Mouse (Mus musculus) olfactory bulb, adult 2 months (tissue): Measurements from ENCODE around the gene Cldn22. TPM values are rescaled to one million over a fixed set of nuclear protein-coding genes. Genes with fewer than 3 reads are reported as not detected.

Experiments
- H3K27ac ChIP-seq: fragments of 200-500 bp; 2 replicates; pipeline ENCODE4 v1.5.1; 2012; ENCODE audit warnings: low read depth, low read length; ENCODE audit not compliant: insufficient read depth
- H3K4me1 ChIP-seq: fragments of 200-500 bp; 2 replicates; pipeline ENCODE4 v1.6.1; 2012; ENCODE audit warnings: low read length; ENCODE audit not compliant: control insufficient read depth, insufficient read depth
- H3K4me3 ChIP-seq: fragments of 200-500 bp; 2 replicates; pipeline ENCODE4 v1.5.1; 2012; ENCODE audit warnings: mild to moderate bottlenecking, low read depth, low read length, moderate library complexity; ENCODE audit not compliant: insufficient read depth
- CTCF ChIP-seq: fragments of 200-500 bp; IDR thresholded peaks from 2 replicates; pipeline ENCODE4 v1.5.1; 2012; ENCODE audit warnings: low read depth, mild to moderate bottlenecking, low read length, moderate library complexity; ENCODE audit not compliant: insufficient read depth
- POLR2A ChIP-seq: fragments of 200-500 bp; IDR thresholded peaks from 2 replicates; pipeline ENCODE4 v1.6.1; 2012; ENCODE audit warnings: mild to moderate bottlenecking, low read depth, low read length, moderate library complexity; ENCODE audit not compliant: insufficient read depth
- WGBS: fragments of 180-500 bp; shearing (Covaris S2); methylation state at CpG from one replicate; pipeline ENCODE4 v1.1.7; 2018; 5-methylcytosine and 5-hydroxymethylcytosine counted together
- polyA plus RNA-seq: library from polyadenylated mRNA; stranded (reverse); fragments of >200 nt; gene quantifications from 2 replicates; pipeline ENCODE4 v1.2.4, GENCODE M21; 2012; ENCODE audit warnings: low replicate concordance; ENCODE audit not compliant: missing spikeins, insufficient read depth, insufficient read length

Gene Cldn22
- polyA plus RNA-seq, 1 experiment: not detected

GRCm38 (mm10) chr8:47823777-47824176 lies 505 bp upstream of the Cldn22 start:
- TF ChIP-seq CTCF (no peak), POLR2A (no peak)
- no peak overlapping the region for H3K4me3 ChIP-seq
- H3K27ac ChIP-seq: no peak overlapping the region
- peaks cover 5% of the 10 kb centered on the region; the same call in 1 of the 2 replicates for H3K4me1 ChIP-seq
- 44% methylated on average over 10 of the region's 10 CpGs for WGBS

DNA sequence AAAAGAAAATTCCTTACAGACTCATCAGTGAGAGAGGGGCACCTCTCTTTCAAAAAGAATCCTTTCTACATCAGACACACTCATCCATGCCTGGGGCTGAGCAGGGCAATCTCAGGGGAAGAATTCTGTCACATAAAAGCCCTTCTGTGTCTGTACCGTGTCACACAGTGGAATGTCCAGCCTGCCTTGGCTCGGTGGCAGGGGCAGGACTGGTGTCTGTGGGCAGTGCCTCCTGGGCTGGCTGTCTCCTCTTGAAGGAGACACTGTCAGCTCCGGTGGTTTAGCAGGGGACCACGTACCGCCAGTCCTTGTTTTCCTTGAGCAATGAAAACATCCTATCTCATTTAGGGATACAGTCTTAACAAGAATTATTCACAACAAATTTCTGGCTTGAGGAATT lies 1.3 kb downstream of the Cldn22 start:
- 66% methylated on average over 5 of the region's 5 CpGs for WGBS
- TF ChIP-seq POLR2A: no peak
- no peak for TF ChIP-seq CTCF
- peaks cover 5% of the 10 kb centered on the region; the same call in 1 of the 2 replicates for H3K4me1 ChIP-seq
- H3K27ac ChIP-seq: no peak overlapping the region
- H3K4me3 ChIP-seq: no peak overlapping the region

GRCm38 (mm10) chr8:47826911-47827310 lies 2.6 kb downstream of the Cldn22 start:
- no peak overlapping the region for H3K4me3 ChIP-seq
- TF ChIP-seq CTCF (no peak), POLR2A (no peak)
- peaks cover 5% of the 10 kb centered on the region; the same call in 1 of the 2 replicates for H3K4me1 ChIP-seq
- no peak overlapping the region for H3K27ac ChIP-seq
- 90% methylated on average over 9 of the region's 9 CpGs for WGBS

- 65% methylated on average over 6 of the region's 6 CpGs for WGBS
- no peak overlapping the region for H3K4me3 ChIP-seq
- no peak overlapping the region for H3K27ac ChIP-seq
- no peaks in the 10 kb centered on the region for H3K4me1 ChIP-seq
- TF ChIP-seq CTCF (no peak), POLR2A (no peak)
These were observed 8.3 kb downstream of the Cldn22 start for GRCm38 (mm10) chr8:47832616-47833015.

GRCm38 (mm10) chr8:47833944-47834343 lies 9.7 kb downstream of the Cldn22 start:
- Histone ChIP-seq H3K4me1 (no peaks in the 10 kb centered on the region), H3K27ac (no peak overlapping the region), H3K4me3 (no peak overlapping the region)
- 44% methylated on average over 1 of the region's 1 CpGs for WGBS
- TF ChIP-seq POLR2A (no peak), CTCF (no peak)

DNA sequence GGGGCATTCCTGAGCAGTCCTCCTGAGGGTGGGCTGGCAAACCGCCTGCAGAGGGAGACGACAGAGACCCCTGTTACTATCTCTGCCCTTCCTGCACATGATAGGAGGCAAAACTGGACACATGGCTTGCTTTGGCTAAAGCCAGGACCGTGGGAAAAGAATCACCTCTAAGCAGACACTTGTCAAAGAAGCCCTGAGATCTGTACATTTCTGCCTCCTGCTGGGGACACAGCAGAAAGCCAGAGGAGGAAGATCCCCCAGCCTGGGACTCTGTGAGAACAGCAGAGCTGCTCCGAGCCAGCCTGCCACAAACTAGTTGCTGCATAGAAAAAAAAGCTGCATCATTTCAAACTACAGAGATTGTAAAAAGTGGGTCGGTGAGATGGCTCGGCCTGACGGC lies 18.8 kb downstream of the Cldn22 start:
- no peak overlapping the region for H3K4me3 ChIP-seq
- H3K4me1 ChIP-seq: no peaks in the 10 kb centered on the region
- no peak overlapping the region for H3K27ac ChIP-seq
- 83% methylated on average over 7 of the region's 7 CpGs for WGBS
- TF ChIP-seq CTCF (no peak), POLR2A (no peak)

DNA sequence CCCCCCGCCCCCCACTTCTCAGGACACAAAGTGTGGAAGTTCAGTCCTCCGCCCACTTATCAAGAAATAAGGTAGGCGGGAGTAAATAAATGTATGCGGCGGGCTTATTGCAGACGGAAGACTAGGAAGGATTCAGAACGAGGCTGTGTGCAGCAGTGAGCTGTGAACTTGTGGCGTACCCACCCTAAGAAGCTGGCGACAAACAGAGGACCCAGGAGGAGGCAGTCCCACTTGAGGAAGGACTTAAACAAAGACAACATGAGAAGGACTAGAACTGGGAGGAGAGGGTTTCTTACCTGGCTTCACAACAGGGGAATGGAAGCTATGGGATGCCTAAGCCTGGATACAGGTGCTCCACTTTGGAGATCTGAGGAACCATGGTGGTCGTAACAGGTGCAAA lies 19.4 kb downstream of the Cldn22 start:
- 94% methylated on average over 10 of the region's 10 CpGs for WGBS
- TF ChIP-seq POLR2A (no peak), CTCF (no peak)
- Histone ChIP-seq H3K4me3 (no peak overlapping the region), H3K27ac (no peak overlapping the region), H3K4me1 (no peaks in the 10 kb centered on the region)

- 89% methylated on average over 13 of the region's 13 CpGs for WGBS
- no peak overlapping the region for H3K4me3 ChIP-seq
- TF ChIP-seq CTCF (no peak), POLR2A (no peak)
- no peaks in the 10 kb centered on the region for H3K4me1 ChIP-seq
- H3K27ac ChIP-seq: no peak overlapping the region
These were observed 21.7 kb downstream of the Cldn22 start for GRCm38 (mm10) chr8:47845956-47846355.

GRCm38 (mm10) chr8:47847161-47847560 lies 22.9 kb downstream of the Cldn22 start:
- WGBS: 84% methylated on average over 14 of the region's 14 CpGs
- peaks cover 7% of the 10 kb centered on the region for H3K4me1 ChIP-seq
- no peak overlapping the region for H3K4me3 ChIP-seq
- H3K27ac ChIP-seq: no peak overlapping the region
- no peak for TF ChIP-seq CTCF
- no peak for TF ChIP-seq POLR2A

DNA sequence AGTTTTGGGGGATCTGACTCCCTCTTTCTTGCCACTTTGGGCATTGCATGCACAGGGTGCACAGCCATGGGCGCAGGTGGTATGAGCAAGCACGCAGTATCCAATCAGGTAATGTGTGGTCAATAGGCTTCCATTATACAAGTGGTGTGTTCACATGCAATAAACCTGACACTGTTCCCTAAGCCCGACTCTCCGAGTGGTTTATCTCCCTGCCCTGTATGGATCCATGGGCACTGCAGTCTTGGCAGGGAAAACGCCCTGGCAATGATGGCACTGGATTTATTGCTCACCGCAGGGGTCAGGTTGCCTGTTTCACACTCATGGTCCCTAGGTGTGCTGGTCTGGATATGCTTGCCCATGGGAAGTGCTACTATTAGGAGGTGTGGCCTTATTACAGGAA lies 23.6 kb downstream of the Cldn22 start:
- Histone ChIP-seq H3K27ac (no peak overlapping the region), H3K4me1 (peaks cover 11% of the 10 kb centered on the region), H3K4me3 (no peak overlapping the region)
- TF ChIP-seq CTCF (no peak), POLR2A (no peak)
- WGBS: 98% methylated on average over 6 of the region's 6 CpGs
